Mouse (Mus musculus) 3134 (cell line): ENCODE measurements around the gene Rln1.
A peak's percentile ranks its signal among the peaks of the same experiment; 100 is the strongest.

Experiments used
- DNase-seq: peaks from one replicate; pipeline ENCODE4 v3.0.0-alpha.2; 2011; ENCODE audit warnings: low spot score; ENCODE audit not compliant: insufficient read length; ENCODE audit errors: extremely low read depth

The Rln1 gene

DNA sequence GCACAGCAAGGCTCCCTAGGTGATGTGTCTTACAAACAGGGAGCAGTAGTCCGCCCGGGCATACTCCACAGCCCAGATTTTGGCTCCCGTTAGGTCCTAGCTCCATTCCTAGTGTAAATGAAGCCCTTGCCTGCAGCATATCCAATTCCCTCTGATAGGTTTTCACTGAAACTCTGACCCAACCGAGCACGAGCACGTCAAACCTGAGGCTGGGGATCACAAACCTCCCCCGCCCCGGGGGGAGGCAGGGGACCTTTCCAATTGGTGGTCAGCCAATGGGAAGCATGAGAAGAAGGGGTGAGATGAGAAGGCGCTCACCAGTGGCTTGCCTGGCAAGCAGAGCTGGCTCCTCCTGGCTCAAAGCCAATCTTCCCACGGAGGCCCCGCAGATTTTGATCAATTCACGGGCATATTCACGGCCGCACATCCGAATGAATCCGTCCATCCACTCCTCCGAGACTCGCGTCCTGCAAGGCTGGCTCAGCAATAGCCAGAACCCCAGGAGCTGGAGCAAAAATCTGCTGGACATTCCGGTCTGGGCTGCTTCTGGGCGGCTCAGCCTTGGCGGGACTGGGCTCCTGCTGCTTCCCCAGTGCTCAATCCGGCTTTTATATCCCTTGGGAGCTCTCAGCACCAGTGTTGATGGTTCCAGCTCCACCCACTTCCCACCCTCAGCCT lies at the start of gene Rln1:
Rln1 (minus strand) TSS at position 603 of the 678 bp plus-strand sequence.
- DNase-seq = peak; percentile 7

DNA sequence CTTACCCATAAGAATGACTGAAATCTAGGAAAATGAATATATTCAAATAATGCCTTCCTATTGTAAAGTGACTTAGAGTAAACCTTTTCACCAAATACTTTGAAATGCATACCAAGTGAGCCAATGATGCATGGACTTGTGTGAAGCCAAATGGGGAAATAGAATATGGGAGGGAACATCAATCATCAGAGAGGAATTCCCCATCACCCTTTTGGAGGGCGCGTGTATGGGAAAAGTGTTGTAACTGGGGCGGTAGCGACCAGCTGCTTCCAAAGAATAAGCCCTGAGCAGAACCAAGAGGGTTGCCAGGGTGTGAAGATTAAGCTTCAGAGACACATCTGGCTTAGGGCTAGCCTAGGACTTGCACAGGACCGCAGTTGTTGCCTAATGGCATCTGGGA lies 48.9 kb upstream of the Rln1 start:
- DNase-seq = no peak

DNA sequence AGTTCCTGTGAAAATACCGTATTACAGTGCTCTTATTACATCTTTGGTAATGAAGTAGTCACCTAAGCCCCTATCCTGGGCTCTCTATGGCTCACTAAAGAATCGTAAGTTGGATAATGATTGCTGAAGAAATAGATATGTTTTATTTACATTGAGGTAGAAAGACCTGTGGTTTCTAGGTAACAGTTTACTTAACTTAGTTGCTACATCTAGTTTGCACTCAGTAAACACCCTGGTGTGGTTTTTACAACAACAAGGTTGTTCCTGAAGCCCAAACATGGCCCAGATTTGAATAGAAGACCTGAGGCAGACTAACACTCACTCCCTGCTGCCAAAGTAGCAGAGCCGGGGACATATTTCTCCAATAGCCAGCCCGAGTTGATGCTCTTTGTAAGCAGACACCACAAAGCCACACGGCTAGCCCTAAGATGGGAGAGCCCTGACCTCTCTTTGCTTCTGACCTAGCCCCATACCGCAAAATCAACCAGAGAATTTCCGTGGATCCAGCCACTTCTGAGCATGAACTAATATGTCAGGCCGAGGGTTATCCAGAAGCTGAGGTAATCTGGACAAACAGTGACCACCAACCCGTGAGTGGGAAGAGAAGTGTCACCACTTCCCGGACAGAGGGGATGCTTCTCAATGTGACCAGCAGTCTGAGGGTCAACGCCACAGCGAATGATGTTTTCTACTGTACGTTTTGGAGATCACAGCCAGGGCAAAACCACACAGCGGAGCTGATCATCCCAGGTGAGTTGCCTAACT lies 45.6 kb upstream of the Rln1 start:
- no peak for DNase-seq

DNA sequence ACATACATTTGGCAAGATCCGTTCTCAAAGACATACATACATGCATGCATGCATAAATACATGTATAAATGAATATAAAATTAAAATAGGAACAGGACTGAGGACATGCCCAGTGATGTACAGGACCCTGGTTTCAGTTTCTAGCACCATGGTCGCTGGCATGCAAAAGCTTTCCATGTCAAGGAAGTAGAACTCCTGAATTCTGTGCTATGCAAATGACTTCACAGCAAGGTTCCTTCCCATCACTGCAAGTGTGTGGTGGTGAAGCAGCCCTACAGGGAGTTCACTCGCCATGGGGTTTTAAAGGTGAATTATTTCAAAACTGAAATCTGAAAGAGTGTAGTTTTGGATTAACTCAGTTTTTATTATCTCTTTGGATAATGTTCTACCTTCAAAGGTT lies 41.9 kb upstream of the Rln1 start:
- DNase-seq = no peak

DNA sequence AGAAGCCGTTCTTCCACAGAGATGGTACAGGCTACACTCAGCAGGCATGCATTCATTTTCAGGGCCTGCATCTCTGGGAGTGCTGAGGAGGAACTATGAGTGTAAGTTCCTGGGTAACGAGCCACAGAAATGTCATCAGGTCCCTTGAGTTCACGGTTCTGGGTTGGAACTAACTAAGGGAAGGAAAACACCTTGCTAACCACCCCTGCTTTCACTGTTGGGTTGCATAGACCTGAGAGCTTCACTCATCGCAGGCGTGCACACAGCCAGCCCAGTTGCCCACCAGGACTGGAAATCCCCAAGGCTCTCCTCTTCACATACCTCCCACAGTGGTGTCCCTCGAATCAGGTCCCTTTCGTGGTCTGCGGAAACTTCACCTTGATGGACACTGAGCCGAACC lies 40.5 kb upstream of the Rln1 start:
- no peak for DNase-seq

DNA sequence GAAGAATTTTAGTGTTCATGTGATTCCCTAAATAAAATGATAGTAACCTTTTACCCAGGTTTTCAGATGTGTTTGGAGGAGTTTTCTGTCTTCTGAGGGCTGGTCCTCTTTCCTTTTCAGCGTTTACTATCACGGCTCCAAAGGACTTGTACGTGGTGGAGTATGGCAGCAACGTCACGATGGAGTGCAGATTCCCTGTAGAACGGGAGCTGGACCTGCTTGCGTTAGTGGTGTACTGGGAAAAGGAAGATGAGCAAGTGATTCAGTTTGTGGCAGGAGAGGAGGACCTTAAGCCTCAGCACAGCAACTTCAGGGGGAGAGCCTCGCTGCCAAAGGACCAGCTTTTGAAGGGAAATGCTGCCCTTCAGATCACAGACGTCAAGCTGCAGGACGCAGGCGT lies 39.0 kb upstream of the Rln1 start:
- DNase-seq = no peak

DNA sequence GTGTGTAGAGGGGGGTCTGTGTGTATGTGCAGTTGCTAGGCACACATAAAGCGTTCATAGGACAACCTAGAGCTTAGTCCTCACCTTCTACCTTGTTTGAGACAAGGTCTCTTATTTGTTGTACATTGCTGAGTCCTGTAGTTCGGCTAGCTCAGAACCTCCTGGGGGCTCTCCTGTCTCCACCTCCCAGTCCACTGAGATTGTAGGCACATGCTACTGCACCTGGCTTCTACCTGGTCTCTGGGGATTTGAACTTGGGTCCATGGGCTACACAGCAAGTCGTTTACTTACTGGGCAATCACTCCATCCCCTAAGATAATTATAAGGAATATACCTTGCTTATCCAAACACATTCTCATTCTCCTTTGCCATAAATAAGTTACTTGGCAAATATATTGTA lies 38.2 kb upstream of the Rln1 start:
- DNase-seq = no peak

DNA sequence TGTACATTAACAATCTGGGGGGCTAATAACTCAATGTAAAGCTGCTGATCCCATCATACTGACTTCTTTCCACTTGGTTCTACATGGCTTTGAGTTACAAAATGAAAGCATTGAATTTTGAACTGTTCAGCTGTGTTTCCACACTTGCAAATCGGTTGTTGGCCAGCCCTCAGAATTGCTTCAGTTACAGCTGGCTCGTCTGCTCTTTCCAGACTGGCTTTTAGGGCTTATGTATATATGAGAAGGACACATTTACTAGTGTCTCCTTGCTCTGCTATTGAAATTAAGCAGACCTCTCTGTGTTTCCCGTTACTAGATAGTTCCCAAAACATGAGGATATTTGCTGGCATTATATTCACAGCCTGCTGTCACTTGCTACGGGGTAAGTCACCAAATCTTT lies 37.7 kb upstream of the Rln1 start:
- DNase-seq = no peak

DNA sequence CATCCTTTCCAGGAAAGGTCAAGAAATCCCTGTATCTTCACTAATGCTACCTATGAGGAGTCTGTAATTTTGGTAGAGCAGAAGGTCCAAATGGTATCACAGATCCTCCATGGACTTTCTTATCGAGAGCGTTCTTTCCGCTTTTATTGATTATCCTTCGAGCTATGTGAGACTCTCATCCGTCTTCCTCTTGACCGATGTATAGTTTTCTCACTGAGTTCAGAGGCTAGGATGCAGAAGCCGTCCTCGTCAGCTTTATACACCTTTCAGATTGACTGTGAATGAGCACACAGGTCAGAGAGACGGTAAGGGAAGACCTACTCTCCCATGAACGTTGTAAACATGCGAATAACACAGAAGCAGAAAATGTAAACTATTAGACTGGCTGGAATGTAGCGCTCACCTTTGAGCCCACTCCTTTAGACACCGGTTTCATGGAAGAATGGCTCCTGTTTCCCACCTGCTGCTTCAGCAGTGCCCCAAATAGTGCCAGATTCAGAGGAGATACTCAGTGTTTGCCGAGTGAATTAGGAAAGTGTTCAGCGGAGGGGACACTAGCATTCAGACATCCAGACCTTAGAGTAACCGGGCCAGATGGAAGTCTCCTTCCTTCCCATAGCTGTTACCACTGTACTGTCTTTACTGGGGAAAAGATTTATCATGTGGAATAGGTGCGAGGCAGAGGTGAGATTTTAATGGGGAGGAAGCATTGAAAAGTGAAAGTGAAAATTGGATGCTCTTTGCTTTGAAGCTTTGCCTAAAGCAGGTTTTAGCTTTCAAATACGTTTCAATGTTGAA lies 37.0 kb upstream of the Rln1 start:
- DNase-seq = no peak

DNA sequence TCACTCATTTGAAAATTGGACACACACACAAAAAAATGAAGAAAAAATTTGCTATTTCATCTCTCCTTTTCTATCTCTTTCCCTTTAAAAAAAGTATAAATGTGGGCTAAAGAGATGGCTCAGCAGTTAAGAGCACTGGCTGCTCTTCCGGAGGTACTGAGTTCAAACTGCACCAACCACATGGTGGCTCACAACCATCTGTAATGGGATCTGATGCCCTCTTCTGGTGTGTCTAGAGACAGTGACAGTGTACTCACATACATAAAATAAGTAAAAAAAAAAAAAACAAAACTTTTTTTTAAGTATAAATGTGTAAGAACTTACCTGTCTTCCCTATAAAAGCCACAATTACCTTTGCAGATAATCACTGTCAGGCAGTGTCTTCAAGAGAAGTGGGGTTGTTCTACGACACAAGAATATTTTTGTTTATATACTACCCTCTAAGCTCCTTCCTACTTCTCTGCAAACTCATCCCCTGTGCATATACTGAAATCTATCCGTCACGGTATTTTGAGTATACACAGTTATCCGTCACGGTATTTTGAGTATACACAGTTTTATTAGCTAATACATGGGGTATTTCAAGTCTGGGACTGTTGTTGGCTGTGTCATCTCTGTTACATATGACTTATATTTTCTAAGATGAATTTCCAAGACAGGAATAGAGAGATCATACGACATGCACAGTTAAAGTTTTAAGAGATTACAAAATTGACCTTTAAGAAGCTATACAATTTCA lies 36.2 kb upstream of the Rln1 start:
- DNase-seq = no peak

DNA sequence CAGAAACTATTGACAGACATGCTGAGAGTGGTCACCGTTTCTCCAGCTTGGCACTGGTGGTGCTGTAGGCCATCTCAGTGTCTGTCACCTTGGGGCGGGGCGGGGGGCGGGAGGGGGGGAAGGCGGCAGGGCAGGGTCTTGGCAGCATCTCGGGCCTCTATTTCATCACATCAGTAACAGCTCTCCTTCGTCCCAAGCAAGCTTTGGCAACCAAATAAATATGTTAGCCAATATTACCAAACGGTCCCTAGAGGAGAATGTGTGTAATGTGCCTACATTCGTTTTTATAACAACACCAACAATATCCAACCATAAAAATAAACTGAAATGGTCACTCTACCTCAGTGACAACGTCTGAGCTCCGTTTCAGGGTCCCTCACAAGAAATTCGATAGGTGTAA lies 35.6 kb upstream of the Rln1 start:
- no peak for DNase-seq

DNA sequence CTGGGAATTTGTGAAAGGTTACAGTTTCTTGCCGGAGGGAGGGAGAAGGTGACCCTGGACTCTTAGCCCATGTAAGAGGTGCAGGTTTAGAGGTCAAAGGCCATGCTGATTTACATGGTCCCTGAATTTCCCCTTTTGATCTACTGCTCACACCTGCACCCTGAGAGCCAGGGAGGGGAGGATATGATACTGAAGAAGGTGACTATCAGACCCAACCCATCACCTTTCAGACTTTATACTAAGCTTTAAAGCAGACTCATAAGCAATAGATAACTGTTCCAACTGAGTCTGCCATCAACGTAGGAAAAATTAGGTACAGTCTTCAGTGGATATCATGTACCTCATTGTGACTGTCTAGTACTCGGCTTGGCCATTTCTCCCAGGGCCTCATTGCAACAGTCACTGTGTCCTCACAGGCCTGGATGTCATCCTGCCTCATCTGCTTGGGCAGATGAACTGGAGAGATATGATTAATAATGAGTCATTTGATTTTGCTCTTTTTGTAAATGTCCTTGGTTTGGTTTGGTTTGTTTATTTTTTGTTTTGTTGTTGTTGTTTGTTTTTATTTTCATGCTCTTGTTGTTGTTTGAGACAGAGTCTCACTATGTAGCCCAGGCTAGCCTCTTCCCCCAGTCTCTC lies 34.3 kb upstream of the Rln1 start:
- DNase-seq = no peak

DNA sequence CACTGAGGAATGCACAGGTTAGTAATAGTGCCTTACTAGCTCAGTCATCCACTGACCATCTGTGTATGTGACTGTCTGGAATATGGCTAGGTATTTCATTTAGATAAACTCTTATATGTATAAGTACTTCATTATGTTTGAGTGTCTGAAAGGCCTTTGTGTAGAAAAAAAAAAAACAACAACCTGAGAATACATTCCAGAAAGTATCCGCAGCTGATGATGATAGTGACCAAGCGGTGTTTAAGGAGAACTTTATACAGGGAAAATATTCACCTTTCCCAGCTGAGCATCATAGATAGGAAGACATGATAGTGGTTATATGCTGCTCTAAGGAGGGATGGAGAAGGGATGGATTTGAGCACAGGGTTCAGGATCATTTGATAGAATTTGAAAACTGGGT lies 33.6 kb upstream of the Rln1 start:
- DNase-seq = no peak

DNA sequence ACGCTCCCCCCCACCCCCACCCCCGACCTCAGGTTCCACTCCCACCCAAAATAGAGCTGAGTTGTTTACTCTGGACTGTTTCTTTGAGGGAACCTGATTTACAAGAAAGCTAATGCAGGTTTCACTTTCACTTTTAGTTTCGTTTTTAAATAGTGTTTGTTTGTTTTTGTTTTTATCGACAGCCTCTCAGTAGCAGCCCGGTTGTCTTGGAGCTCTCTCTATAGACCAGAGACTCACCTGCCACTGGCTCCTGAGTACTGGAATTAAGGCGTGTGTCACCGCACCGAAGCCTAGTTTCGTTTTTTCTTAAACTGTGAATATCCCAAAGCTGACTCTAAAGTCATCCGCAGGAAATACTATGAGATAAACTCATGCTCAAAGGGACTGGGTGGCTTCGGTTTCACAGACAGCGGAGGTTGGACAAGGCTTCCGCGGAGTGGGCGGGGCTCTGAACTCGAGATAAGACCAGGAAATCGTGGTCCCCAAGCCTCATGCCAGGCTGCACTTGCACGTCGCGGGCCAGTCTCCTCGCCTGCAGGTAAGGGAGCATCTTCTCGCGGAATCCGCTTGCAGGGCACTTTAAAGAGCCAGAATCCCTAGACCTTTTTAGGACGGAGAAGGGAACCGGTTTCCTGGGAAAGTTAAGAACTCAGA lies 32.6 kb upstream of the Rln1 start, which contains the start of the genes Plgrkt and Cd274:
Plgrkt (minus strand) TSS at position 422 of the 654 bp plus-strand sequence.
Cd274 (plus strand) TSS at position 487 of the 654 bp plus-strand sequence.
- DNase-seq = peak; percentile 55

DNA sequence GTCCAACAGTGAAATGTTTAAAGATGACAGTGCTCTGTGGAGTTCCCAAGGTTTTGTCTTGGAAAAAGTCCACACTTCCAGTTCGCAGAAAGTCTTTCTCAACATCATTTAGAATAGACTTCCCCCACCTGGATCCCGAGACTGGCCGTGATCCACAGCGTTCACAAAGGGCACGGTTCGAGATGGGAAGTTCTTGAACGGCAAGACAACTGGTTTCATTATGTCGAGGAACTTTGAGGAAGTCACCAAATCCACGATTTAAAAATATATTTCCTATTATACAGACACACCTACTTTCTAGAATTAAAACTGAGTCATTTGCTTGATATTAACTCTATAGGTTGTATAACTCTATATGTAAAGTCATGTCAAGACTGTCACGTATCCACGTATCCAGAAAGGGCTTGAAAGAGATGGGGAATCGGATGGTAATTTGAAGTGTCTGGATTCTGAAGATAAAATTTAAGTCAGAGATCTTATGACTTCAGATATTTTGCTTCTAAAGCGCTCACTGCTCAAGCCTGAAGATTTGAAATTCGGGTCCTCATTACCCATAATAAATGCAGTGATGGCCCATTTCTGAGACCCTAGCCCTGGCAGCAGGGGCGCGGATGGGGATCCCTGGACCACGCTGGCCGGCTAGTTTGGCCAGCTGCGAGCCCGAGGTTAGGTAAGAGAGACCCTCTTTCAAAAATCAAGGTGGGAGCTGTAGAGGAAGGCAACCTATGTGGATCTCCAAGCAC lies 31.9 kb upstream of the Rln1 start:
- DNase-seq = no peak

DNA sequence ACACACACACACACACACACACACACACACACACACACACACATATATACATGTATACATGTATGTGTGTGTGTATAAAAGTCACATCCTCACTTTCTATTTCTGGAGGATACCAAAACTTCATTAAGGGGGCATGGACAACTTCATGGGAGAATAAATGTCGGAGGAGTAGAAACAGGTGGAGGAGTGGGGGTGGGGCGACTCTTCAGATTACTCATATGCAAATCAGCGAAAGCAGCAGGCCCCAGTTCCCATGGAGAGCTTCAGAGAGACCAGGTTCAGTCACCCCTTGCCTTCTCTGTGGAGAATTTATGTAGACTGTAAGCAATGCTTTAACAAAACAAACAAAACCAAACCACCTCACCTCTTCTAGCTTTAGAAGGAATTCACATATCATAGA lies 30.6 kb upstream of the Rln1 start:
- no peak for DNase-seq

DNA sequence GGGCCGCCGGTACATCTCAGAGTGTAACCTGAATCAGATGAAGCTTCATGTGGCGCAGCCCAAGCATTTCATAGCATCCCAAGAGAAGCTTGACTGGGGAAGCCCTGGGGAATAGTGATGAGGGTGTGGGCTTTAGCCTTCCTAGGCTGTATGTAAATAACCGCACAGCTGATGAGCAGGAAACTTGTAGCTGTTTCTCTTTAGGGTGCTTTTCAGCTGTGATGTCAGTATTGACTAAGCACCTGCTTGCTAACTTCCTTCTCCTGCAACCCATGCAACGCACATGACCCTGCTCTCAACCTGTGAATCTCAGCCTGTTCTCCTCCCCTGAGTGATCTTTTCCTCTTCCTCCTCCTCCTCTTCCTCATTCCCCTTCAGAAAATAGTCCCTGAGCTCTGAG lies 29.6 kb upstream of the Rln1 start:
- no peak for DNase-seq

DNA sequence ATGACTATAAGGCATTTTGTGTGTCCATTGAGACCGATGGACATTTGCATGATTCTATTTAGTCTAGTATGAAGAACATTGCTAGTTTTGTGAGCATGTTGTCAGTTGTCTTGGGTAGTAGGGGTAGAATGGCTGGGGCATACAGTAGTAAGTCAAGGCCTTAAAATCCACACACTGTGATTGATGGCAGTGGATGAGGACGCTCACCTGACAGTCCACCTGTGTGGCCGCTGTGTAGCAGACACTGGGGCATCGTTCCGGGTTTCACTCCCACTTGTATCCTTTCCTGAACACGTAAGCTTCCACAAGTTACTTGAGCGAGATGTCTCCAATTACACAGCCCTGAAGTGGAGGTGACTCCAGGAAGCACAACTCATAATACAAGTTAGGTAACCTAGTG lies 29.1 kb upstream of the Rln1 start:
- DNase-seq = no peak
